8 mouse cellular contexts compared by ENCODE assay signal in the genomic region with DNA sequence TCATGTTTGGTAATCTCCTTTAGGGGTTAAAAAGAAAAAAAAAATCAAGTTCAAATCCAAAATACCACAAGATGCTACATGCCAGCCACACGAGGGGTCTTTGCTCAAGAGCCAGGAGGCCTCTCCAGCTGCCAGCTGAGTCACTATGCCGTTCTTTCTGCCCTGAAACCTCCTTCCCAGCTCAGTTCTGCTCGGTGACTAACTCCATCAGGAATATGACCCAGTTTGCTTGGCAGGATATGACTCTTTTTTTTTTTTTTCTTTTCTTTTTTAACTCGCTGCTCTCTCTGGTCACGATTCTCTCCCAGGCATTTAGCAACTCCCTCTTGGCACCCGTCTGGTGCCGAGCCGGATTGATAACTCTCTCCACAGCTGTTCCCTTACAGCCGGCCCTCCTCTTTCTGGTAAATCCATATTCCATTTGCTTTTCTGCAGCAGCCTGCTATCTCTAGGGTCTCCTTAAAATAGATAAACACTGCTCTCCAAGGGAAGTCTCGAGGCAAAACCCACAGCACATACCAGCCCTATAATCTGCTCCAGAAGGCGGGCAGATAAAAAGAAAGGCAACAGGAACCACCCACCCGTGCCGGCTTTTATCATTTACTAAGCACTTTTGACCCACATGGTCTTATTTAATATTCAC. TPM values are rescaled to one million over a fixed set of nuclear protein-coding genes. Genes with fewer than 3 reads are reported as not detected.
DNase-seq lines count a peak whose midpoint lies in the region; ATAC-seq and TF ChIP-seq lines count a peak whose summit lies in the region.

No protein-coding gene starts in this region.

- no peak overlapping the region for H3K4me3 ChIP-seq in embryonic fibroblast, embryonic 13.5 days (ENCODE audit: insufficient read depth, low read length)
- peak overlapping the region; percentile 24; the same call in 1 of the 2 replicates for H3K4me3 ChIP-seq in heart, embryonic 10.5 days
- peak overlapping the region; percentile 22 for H3K4me3 ChIP-seq in liver, embryonic 11.5 days (ENCODE audit: low read depth, low read length)
- H3K4me3 ChIP-seq in midbrain, postnatal 0 days (ENCODE audit: low read depth, low read length), result no peak overlapping the region

- no peak for TF ChIP-seq CTCF in embryonic fibroblast, embryonic 13.5 days (IDR thresholded peaks at IDR 0.05; ENCODE audit: borderline replicate concordance, insufficient read depth, low read length)
- TF ChIP-seq CTCF in midbrain, postnatal 0 days (IDR thresholded peaks at IDR 0.05), result no peak

- peak overlapping the region; percentile 56 for H3K4me2 ChIP-seq in liver, embryonic 11.5 days
- H3K4me2 ChIP-seq in midbrain, postnatal 0 days (ENCODE audit: low read depth, low read length, poor library complexity, severe bottlenecking), result 0 out of 2 replicates have a peak overlapping the region, but pooled peaks have one; percentile 10

- ATAC-seq in liver, embryonic 11.5 days (replicated peaks; ENCODE audit: low FRiP score), result peak; percentile 93
- ATAC-seq in midbrain, postnatal 0 days (ENCODE audit: low FRiP score), result no peak

- H3K9me3 ChIP-seq in heart, embryonic 10.5 days, result no peaks in the 10 kb centered on the region
- H3K9me3 ChIP-seq in liver, embryonic 11.5 days (ENCODE audit: control insufficient read depth, low read length), result no peaks in the 10 kb centered on the region
- no peaks in the 10 kb centered on the region for H3K9me3 ChIP-seq in midbrain, postnatal 0 days (ENCODE audit: low read length)

- no peak; the same call in 1 of the 2 replicates for TF ChIP-seq POLR2A in embryonic fibroblast, embryonic 13.5 days (IDR thresholded peaks at IDR 0.05; ENCODE audit: low read depth, low read length)

- H3K36me3 ChIP-seq in heart, embryonic 10.5 days, result no peaks in the 10 kb centered on the region
- H3K36me3 ChIP-seq in liver, embryonic 11.5 days (ENCODE audit: control insufficient read depth, insufficient read depth, low read length), result no peaks in the 10 kb centered on the region
- no peaks in the 10 kb centered on the region for H3K36me3 ChIP-seq in midbrain, postnatal 0 days (ENCODE audit: insufficient read depth, low read length)

- peak overlapping the region; percentile 97 for H3K27ac ChIP-seq in embryonic fibroblast, embryonic 13.5 days (ENCODE audit: insufficient read depth, low read length)
- H3K27ac ChIP-seq in heart, embryonic 10.5 days, result peak overlapping the region; percentile 76
- H3K27ac ChIP-seq in liver, embryonic 11.5 days (ENCODE audit: low read depth, low read length), result peak overlapping the region; percentile 84
- peak overlapping the region; percentile 48 for H3K27ac ChIP-seq in midbrain, postnatal 0 days (ENCODE audit: low read depth, low read length)

- DNase-seq in 3134 (ENCODE audit: extremely low read depth, insufficient read length, low spot score) (peak; percentile 89), MN1 (ENCODE audit: low spot score) (peak; percentile 79)
- no peak for DNase-seq in heart, embryonic 10.5 days (ENCODE audit: low spot score)
- peak; percentile 32 to 55 for DNase-seq in kidney, postnatal 36 days
- no peak for DNase-seq in liver, embryonic 11.5 days (ENCODE audit: low spot score)
- peak; percentile 71 for DNase-seq in midbrain, postnatal 0 days (ENCODE audit: low spot score)
- DNase-seq in spleen, adult 18-20 months, result no peak

- peak overlapping the region; percentile 44 for H3K9ac ChIP-seq in liver, embryonic 11.5 days (ENCODE audit: low read depth, low read length)
- H3K9ac ChIP-seq in midbrain, postnatal 0 days (replicated peaks; ENCODE audit: low read length, poor library complexity, severe bottlenecking), result no peak overlapping the region

- H3K27me3 ChIP-seq in heart, embryonic 10.5 days (ENCODE audit: insufficient read depth, poor library complexity, severe bottlenecking), result no peaks in the 10 kb centered on the region
- H3K27me3 ChIP-seq in liver, embryonic 11.5 days (replicated peaks; ENCODE audit: control insufficient read depth, insufficient read depth, low read length), result no peaks in the 10 kb centered on the region
- no peaks in the 10 kb centered on the region for H3K27me3 ChIP-seq in midbrain, postnatal 0 days (ENCODE audit: insufficient read depth, low read length)

- WGBS in heart, embryonic 10.5 days, result 11% methylated on average over 13 of the region's 13 CpGs
- WGBS in liver, embryonic 11.5 days, result 20% methylated on average over 13 of the region's 13 CpGs
- 7% methylated on average over 13 of the region's 13 CpGs for WGBS in midbrain, postnatal 0 days

- peaks cover 20% of the 10 kb centered on the region for H3K4me1 ChIP-seq in embryonic fibroblast, embryonic 13.5 days (ENCODE audit: control insufficient read depth, insufficient read depth, low read length)
- H3K4me1 ChIP-seq in heart, embryonic 10.5 days, result peaks cover 55% of the 10 kb centered on the region
- H3K4me1 ChIP-seq in liver, embryonic 11.5 days (replicated peaks; ENCODE audit: control insufficient read depth, insufficient read depth, low read length), result peaks cover 25% of the 10 kb centered on the region
- H3K4me1 ChIP-seq in midbrain, postnatal 0 days (ENCODE audit: insufficient read depth, low read length), result peaks cover 4% of the 10 kb centered on the region; the same call in 1 of the 2 replicates

RNA-seq across cellular contexts. Expression of a gene that starts 29.1 kb away (rescaled TPM):
- polyA plus RNA-seq in embryonic fibroblast, embryonic 13.5 days (2011; ENCODE audit: insufficient read length, low read depth, missing spikeins), result 7.0 and 7.1 TPM in 2 replicates
- 0.57 and 2.6 TPM in 2 replicates for polyA plus RNA-seq in heart, embryonic 10.5 days (2016; fragmentation: Nextera tagmentation; extraction: Ambion mirVana)
- polyA plus RNA-seq in liver, embryonic 11.5 days (2014; fragmentation: Nextera tagmentation; extraction: Ambion mirVana), result not detected in 2 replicates
- not detected in 2 replicates for total RNA-seq in midbrain, postnatal 0 days (2014; rRNA removed)
- 2.1 and 3.1 TPM in 2 replicates for polyA plus RNA-seq in midbrain, postnatal 0 days (2015; fragmentation: Nextera tagmentation; extraction: Ambion mirVana)

RNA-seq across cellular contexts. Expression of a gene that starts 36.7 kb away (rescaled TPM):
- polyA plus RNA-seq in embryonic fibroblast, embryonic 13.5 days (2011; ENCODE audit: insufficient read length, low read depth, missing spikeins), result 18.4 and 19.2 TPM in 2 replicates
- polyA plus RNA-seq in heart, embryonic 10.5 days (2016; fragmentation: Nextera tagmentation; extraction: Ambion mirVana), result 17.5 and 19.5 TPM in 2 replicates
- 18.9 and 19.5 TPM in 2 replicates for polyA plus RNA-seq in liver, embryonic 11.5 days (2014; fragmentation: Nextera tagmentation; extraction: Ambion mirVana)
- 38.0 and 51.1 TPM in 2 replicates for total RNA-seq in midbrain, postnatal 0 days (2014; rRNA removed)
- 23.6 and 31.4 TPM in 2 replicates for polyA plus RNA-seq in midbrain, postnatal 0 days (2015; fragmentation: Nextera tagmentation; extraction: Ambion mirVana)

Comparison
In these comparisons a context has a peak if more than half of its experiments do, and no peak if none do; other contexts are left out.
1. DNase-seq: peak in 3134 (single experiment), MN1 (single experiment), kidney, postnatal 36 days (2 of 2) and midbrain, postnatal 0 days (single experiment); none in heart, embryonic 10.5 days (single experiment), liver, embryonic 11.5 days (single experiment) and spleen, adult 18-20 months (0 of 2).
2. H3K4me3 ChIP-seq: peak in heart, embryonic 10.5 days (single experiment) and liver, embryonic 11.5 days (single experiment); none in embryonic fibroblast, embryonic 13.5 days (single experiment) and midbrain, postnatal 0 days (single experiment).
3. Peak in every context shown above with its lines, with median percentiles within 50 percentile points of each other: H3K27ac ChIP-seq.